ENCODE assay signal across 7 mouse cellular contexts in the genomic region with DNA sequence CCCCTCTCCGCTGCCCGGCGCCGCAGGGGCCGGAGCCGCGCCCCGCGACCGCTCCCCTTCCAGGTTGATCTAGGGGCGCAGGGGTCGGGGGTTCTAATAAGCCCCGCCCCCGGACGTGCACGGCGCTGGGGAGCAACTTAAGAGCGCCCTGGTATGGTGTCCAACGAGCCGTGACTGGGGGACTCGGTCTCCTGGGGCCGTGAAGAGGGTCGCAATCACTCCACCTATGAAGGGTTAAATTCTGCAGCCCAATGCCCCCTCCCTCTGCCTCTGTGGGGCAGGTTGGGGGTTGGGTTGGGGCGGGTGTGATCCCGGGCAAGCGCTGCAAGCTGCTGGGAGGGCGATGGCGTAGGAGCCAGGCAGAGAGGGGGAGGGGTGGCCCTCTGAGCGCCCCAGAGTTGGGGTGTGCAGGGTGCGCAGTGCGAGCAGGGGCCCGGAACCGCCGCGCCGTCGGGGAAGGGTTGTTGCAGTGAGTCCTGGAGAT. TPM values are rescaled to one million over a fixed set of nuclear protein-coding genes. Genes with fewer than 3 reads are reported as not detected.
DNase-seq lines count a peak whose midpoint lies in the region; ATAC-seq and TF ChIP-seq lines count a peak whose summit lies in the region.

No protein-coding gene starts in this region.

- DNase-seq in adrenal gland, postnatal 10 days: peak; percentile 84
- DNase-seq in embryonic facial prominence, embryonic 11.5 days (ENCODE audit: low spot score): peak; percentile 66
- DNase-seq in heart, adult 18-20 months: peak; percentile 81 to 83
- peak; percentile 77 for DNase-seq in kidney, adult 18-20 months
- DNase-seq in limb, embryonic 14.5 days (ENCODE audit: low spot score): peak; percentile 62
- DNase-seq in midbrain, embryonic 14.5 days: peak; percentile 73
- DNase-seq in spleen, adult 18-20 months: peak; percentile 68 to 75

- no peaks in the 10 kb centered on the region for H3K36me3 ChIP-seq in embryonic facial prominence, embryonic 11.5 days (replicated peaks; ENCODE audit: control insufficient read depth, insufficient read depth, low read depth, low read length)
- 0 out of 2 replicates have a peak, but pooled peaks cover 4% of the 10 kb centered on the region for H3K36me3 ChIP-seq in limb, embryonic 14.5 days (ENCODE audit: control insufficient read depth, insufficient read depth, low read length)
- H3K36me3 ChIP-seq in midbrain, embryonic 14.5 days (ENCODE audit: control insufficient read depth, insufficient read depth, low read length): 0 out of 2 replicates have a peak, but pooled peaks cover 4% of the 10 kb centered on the region

- H3K9me3 ChIP-seq in embryonic facial prominence, embryonic 11.5 days (replicated peaks; ENCODE audit: control insufficient read depth, low read length): no peaks in the 10 kb centered on the region
- H3K9me3 ChIP-seq in limb, embryonic 14.5 days (ENCODE audit: control insufficient read depth, low read length): no peaks in the 10 kb centered on the region
- no peaks in the 10 kb centered on the region for H3K9me3 ChIP-seq in midbrain, embryonic 14.5 days (ENCODE audit: control insufficient read depth, low read length)

- H3K27ac ChIP-seq in embryonic facial prominence, embryonic 11.5 days (replicated peaks; ENCODE audit: low read depth, low read length): peak overlapping the region; percentile 52
- H3K27ac ChIP-seq in limb, embryonic 14.5 days (replicated peaks; ENCODE audit: low read depth, low read length): peak overlapping the region; percentile 93
- H3K27ac ChIP-seq in midbrain, embryonic 14.5 days (replicated peaks; ENCODE audit: low read depth, low read length): peak overlapping the region; percentile 81

- H3K4me2 ChIP-seq in embryonic facial prominence, embryonic 11.5 days (ENCODE audit: low read depth, low read length): peak overlapping the region; percentile 84
- peak overlapping the region; percentile 81 for H3K4me2 ChIP-seq in limb, embryonic 14.5 days (replicated peaks; ENCODE audit: low read depth, low read length, severe bottlenecking)
- H3K4me2 ChIP-seq in midbrain, embryonic 14.5 days (ENCODE audit: low read length): peak overlapping the region; percentile 68

- H3K27me3 ChIP-seq in embryonic facial prominence, embryonic 11.5 days (ENCODE audit: control insufficient read depth, insufficient read depth, low read length): no peaks in the 10 kb centered on the region
- no peaks in the 10 kb centered on the region for H3K27me3 ChIP-seq in limb, embryonic 14.5 days (ENCODE audit: control insufficient read depth, insufficient read depth, low read length)
- no peaks in the 10 kb centered on the region for H3K27me3 ChIP-seq in midbrain, embryonic 14.5 days (ENCODE audit: control insufficient read depth, insufficient read depth, low read length)

- ATAC-seq in embryonic facial prominence, embryonic 11.5 days (replicated peaks; ENCODE audit: insufficient number of reproducible peaks, low FRiP score, low TSS enrichment, low read depth): peak; percentile 56
- ATAC-seq in limb, embryonic 14.5 days (ENCODE audit: low FRiP score, low read depth): peak; percentile 55; the same call in 1 of the 2 replicates
- ATAC-seq in midbrain, embryonic 14.5 days (ENCODE audit: low FRiP score, low TSS enrichment): peak; percentile 79

- H3K4me1 ChIP-seq in embryonic facial prominence, embryonic 11.5 days (ENCODE audit: control insufficient read depth, insufficient read depth, low read length): no peaks in the 10 kb centered on the region
- H3K4me1 ChIP-seq in limb, embryonic 14.5 days (ENCODE audit: control insufficient read depth, insufficient read depth, low read length): peaks cover 24% of the 10 kb centered on the region
- peaks cover 11% of the 10 kb centered on the region for H3K4me1 ChIP-seq in midbrain, embryonic 14.5 days (ENCODE audit: control insufficient read depth, insufficient read depth, low read length)

- TF ChIP-seq POLR2A in limb, embryonic 14.5 days (IDR thresholded peaks at IDR 0.05; ENCODE audit: borderline replicate concordance, extremely low read depth, insufficient read depth, insufficient read length): 0 out of 2 replicates have a peak, but pooled peaks have one; percentile 10

- H3K4me3 ChIP-seq in embryonic facial prominence, embryonic 11.5 days (ENCODE audit: low read depth, low read length): peak overlapping the region; percentile 80
- peak overlapping the region; percentile 92 for H3K4me3 ChIP-seq in limb, embryonic 14.5 days (replicated peaks; ENCODE audit: low read length)
- H3K4me3 ChIP-seq in midbrain, embryonic 14.5 days (replicated peaks; ENCODE audit: low read depth, low read length): peak overlapping the region; percentile 89

- H3K9ac ChIP-seq in embryonic facial prominence, embryonic 11.5 days (replicated peaks; ENCODE audit: low read length): peak overlapping the region; percentile 91
- H3K9ac ChIP-seq in limb, embryonic 14.5 days (ENCODE audit: low read depth, low read length, severe bottlenecking): peak overlapping the region; percentile 94
- peak overlapping the region; percentile 98 for H3K9ac ChIP-seq in midbrain, embryonic 14.5 days (replicated peaks; ENCODE audit: low read length)

- WGBS in embryonic facial prominence, embryonic 11.5 days: under 1% methylated on average over 35 of the region's 37 CpGs
- 2% methylated on average over 26 of the region's 37 CpGs for WGBS in limb, embryonic 14.5 days
- WGBS in midbrain, embryonic 14.5 days: 1% methylated on average over 37 of the region's 37 CpGs

RNA-seq across cellular contexts. Expression of a gene that starts 0.5 kb away (rescaled TPM):
- total RNA-seq in adrenal gland, postnatal 10 days (2021): 10 to 100 TPM; 35.5 to 41.2 TPM
- polyA plus RNA-seq in embryonic facial prominence, embryonic 11.5 days (2014; fragmentation: Nextera tagmentation; extraction: Ambion mirVana): 1.1 and 1.2 TPM in 2 replicates
- total RNA-seq in heart, adult 18-20 months (2021): 10 to 100 TPM; 41.7 to 44.7 TPM
- 12.8 and 14.3 TPM in 2 replicates for polyA plus RNA-seq in limb, embryonic 14.5 days (2012; rRNA removed)
- 4.1 and 5.0 TPM in 2 replicates for polyA plus RNA-seq in limb, embryonic 14.5 days (2014; fragmentation: Nextera tagmentation; extraction: Ambion mirVana)
- polyA plus RNA-seq in midbrain, embryonic 14.5 days (2014; fragmentation: Nextera tagmentation; extraction: Ambion mirVana): 3.8 and 4.2 TPM in 2 replicates

RNA-seq across cellular contexts. Expression of a gene that starts 4.4 kb away (rescaled TPM):
- not detected for total RNA-seq in adrenal gland, postnatal 10 days (2021)
- polyA plus RNA-seq in embryonic facial prominence, embryonic 11.5 days (2014; fragmentation: Nextera tagmentation; extraction: Ambion mirVana): 0.18 TPM in 1 of 2 replicates, not detected in the other
- total RNA-seq in heart, adult 18-20 months (2021): not detected
- polyA plus RNA-seq in limb, embryonic 14.5 days (2012; rRNA removed): 0.14 and 0.23 TPM in 2 replicates
- polyA plus RNA-seq in limb, embryonic 14.5 days (2014; fragmentation: Nextera tagmentation; extraction: Ambion mirVana): 0.21 TPM in 1 of 2 replicates, not detected in the other
- polyA plus RNA-seq in midbrain, embryonic 14.5 days (2014; fragmentation: Nextera tagmentation; extraction: Ambion mirVana): 0.14 TPM in 1 of 2 replicates, not detected in the other

RNA-seq across cellular contexts. Expression of a gene that starts 7.7 kb away (rescaled TPM):
- 10 to 100 TPM; 53.9 to 67.5 TPM for total RNA-seq in adrenal gland, postnatal 10 days (2021)
- polyA plus RNA-seq in embryonic facial prominence, embryonic 11.5 days (2014; fragmentation: Nextera tagmentation; extraction: Ambion mirVana): 51.4 and 56.5 TPM in 2 replicates
- total RNA-seq in heart, adult 18-20 months (2021): 10 to 100 TPM; 27.4 to 33.4 TPM
- 76.6 and 100 TPM in 2 replicates for polyA plus RNA-seq in limb, embryonic 14.5 days (2012; rRNA removed)
- 40.7 and 45.3 TPM in 2 replicates for polyA plus RNA-seq in limb, embryonic 14.5 days (2014; fragmentation: Nextera tagmentation; extraction: Ambion mirVana)
- polyA plus RNA-seq in midbrain, embryonic 14.5 days (2014; fragmentation: Nextera tagmentation; extraction: Ambion mirVana): 20.0 and 30.7 TPM in 2 replicates

RNA-seq across cellular contexts. Expression of a gene that starts 29.6 kb away (rescaled TPM):
- 1 to 10 TPM; 2.3 to 7.9 TPM for total RNA-seq in adrenal gland, postnatal 10 days (2021)
- polyA plus RNA-seq in embryonic facial prominence, embryonic 11.5 days (2014; fragmentation: Nextera tagmentation; extraction: Ambion mirVana): 3.0 and 3.6 TPM in 2 replicates
- total RNA-seq in heart, adult 18-20 months (2021): 1 to 10 TPM; 2.0 to 4.6 TPM
- 69.4 and 81.0 TPM in 2 replicates for polyA plus RNA-seq in limb, embryonic 14.5 days (2012; rRNA removed)
- polyA plus RNA-seq in limb, embryonic 14.5 days (2014; fragmentation: Nextera tagmentation; extraction: Ambion mirVana): 14.1 and 19.0 TPM in 2 replicates
- 0.80 and 1.3 TPM in 2 replicates for polyA plus RNA-seq in midbrain, embryonic 14.5 days (2014; fragmentation: Nextera tagmentation; extraction: Ambion mirVana)

RNA-seq across cellular contexts. Expression of a gene that starts 35.5 kb away (rescaled TPM):
- total RNA-seq in adrenal gland, postnatal 10 days (2021): 1 to 10 TPM; 2.4 to 3.8 TPM
- polyA plus RNA-seq in embryonic facial prominence, embryonic 11.5 days (2014; fragmentation: Nextera tagmentation; extraction: Ambion mirVana): 0.92 and 0.97 TPM in 2 replicates
- total RNA-seq in heart, adult 18-20 months (2021): 1 to 10 TPM; 2.6 to 3.0 TPM
- 17.2 and 17.5 TPM in 2 replicates for polyA plus RNA-seq in limb, embryonic 14.5 days (2012; rRNA removed)
- polyA plus RNA-seq in limb, embryonic 14.5 days (2014; fragmentation: Nextera tagmentation; extraction: Ambion mirVana): 2.2 and 3.4 TPM in 2 replicates
- 3.2 and 3.6 TPM in 2 replicates for polyA plus RNA-seq in midbrain, embryonic 14.5 days (2014; fragmentation: Nextera tagmentation; extraction: Ambion mirVana)

Comparison
In these comparisons a context has a peak if more than half of its experiments do, and no peak if none do; other contexts are left out.
1. Peak in every context shown above with its lines: DNase-seq, ATAC-seq, H3K4me3 ChIP-seq and H3K27ac ChIP-seq.